In the genomic region with DNA sequence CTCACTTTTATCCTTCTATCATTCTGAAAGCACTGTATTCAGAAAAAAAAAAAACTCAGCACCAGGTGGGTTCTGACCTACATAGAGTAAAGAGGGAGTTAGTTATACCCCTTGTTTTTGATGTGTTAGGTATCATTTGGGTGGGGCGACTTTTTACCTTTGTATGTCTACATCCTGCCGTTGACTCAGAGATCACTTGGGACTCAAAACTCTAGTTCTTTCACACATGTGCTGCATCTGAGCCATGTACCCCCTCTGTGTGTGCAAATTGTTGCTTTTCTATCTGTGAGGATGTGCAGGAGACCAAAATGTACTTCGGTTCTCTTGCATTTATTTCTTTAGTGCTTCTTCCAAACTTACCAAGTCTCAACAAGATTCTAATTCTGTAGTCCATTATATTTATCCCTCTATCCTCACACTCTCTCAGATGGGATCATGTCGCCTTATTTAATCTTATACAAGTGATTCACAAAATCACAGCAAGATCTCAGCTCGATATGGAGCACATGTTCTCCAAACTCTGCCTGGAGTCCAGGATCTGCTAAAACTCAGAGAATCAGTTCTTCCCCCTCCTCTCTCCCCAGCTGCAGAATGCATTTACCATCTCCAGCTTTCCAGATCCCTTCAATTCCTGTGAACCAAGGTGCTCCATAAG, we compare ENCODE assay signal across 26 mouse cellular contexts. TPM values are rescaled to one million over a fixed set of nuclear protein-coding genes. Genes with fewer than 3 reads are reported as not detected.
DNase-seq lines count a peak whose midpoint lies in the region; ATAC-seq and TF ChIP-seq lines count a peak whose summit lies in the region.
"Had no signal": no experiment of that assay in that cellular context is flagged by ENCODE, and none has a peak within 500 bp of the region (broad histone marks: within the 10 kb centered on the region; RNA-seq: fewer than 3 reads in every experiment).

No protein-coding gene starts in this region.

- H3K4me1 ChIP-seq in liver, postnatal 0 days (ENCODE audit: insufficient read depth) = peaks cover 6% of the 10 kb centered on the region; the same call in 1 of the 2 replicates
- H3K4me1 ChIP-seq: embryonic facial prominence, embryonic 12.5 days; hindbrain, embryonic 13.5 days; intestine, embryonic 15.5 days; limb, embryonic 13.5 days; midbrain, embryonic 15.5 days had no signal

- no peaks in the 10 kb centered on the region for H3K27me3 ChIP-seq in myocyte (ENCODE audit: control insufficient read depth, insufficient read depth, insufficient read length)
- no peaks in the 10 kb centered on the region for H3K27me3 ChIP-seq in liver, postnatal 0 days (ENCODE audit: insufficient read depth, low read length)
- H3K27me3 ChIP-seq: embryonic facial prominence, embryonic 12.5 days; hindbrain, embryonic 13.5 days; intestine, embryonic 15.5 days; limb, embryonic 13.5 days; liver, embryonic 13.5 days; midbrain, embryonic 15.5 days had no signal

- no peak overlapping the region for H3K9ac ChIP-seq in liver, postnatal 0 days (replicated peaks)
- H3K9ac ChIP-seq: embryonic facial prominence, embryonic 12.5 days; hindbrain, embryonic 13.5 days; intestine, embryonic 15.5 days; limb, embryonic 13.5 days; liver, embryonic 13.5 days; midbrain, embryonic 15.5 days had no signal

- TF ChIP-seq CTCF in liver, postnatal 0 days (IDR thresholded peaks at IDR 0.05; ENCODE audit: low read depth) = no peak

- no peak for TF ChIP-seq EP300 in liver, postnatal 0 days (IDR thresholded peaks at IDR 0.05; ENCODE audit: low read depth)

- no peaks in the 10 kb centered on the region for H3K79me2 ChIP-seq in myocyte (ENCODE audit: control insufficient read depth, insufficient read depth)

- no peaks in the 10 kb centered on the region for H3K36me3 ChIP-seq in myocyte (ENCODE audit: control insufficient read depth, insufficient read depth)
- no peaks in the 10 kb centered on the region for H3K36me3 ChIP-seq in liver, postnatal 0 days (replicated peaks; ENCODE audit: insufficient read depth, low read length)
- H3K36me3 ChIP-seq: embryonic facial prominence, embryonic 12.5 days; hindbrain, embryonic 13.5 days; intestine, embryonic 15.5 days; limb, embryonic 13.5 days; liver, embryonic 13.5 days; midbrain, embryonic 15.5 days had no signal

- peak overlapping the region; percentile 40 for H3K4me2 ChIP-seq in myocyte (ENCODE audit: low read depth)
- no peak overlapping the region for H3K4me2 ChIP-seq in liver, postnatal 0 days (ENCODE audit: low read depth, low read length)
- H3K4me2 ChIP-seq: embryonic facial prominence, embryonic 12.5 days; heart, embryonic 11.5 days; hindbrain, embryonic 13.5 days; intestine, embryonic 15.5 days; limb, embryonic 13.5 days; liver, embryonic 13.5 days; midbrain, embryonic 15.5 days had no signal

- H3K9me3 ChIP-seq in liver, postnatal 0 days (ENCODE audit: low read length) = no peaks in the 10 kb centered on the region
- H3K9me3 ChIP-seq: embryonic facial prominence, embryonic 12.5 days; hindbrain, embryonic 13.5 days; intestine, embryonic 15.5 days; limb, embryonic 13.5 days; liver, embryonic 13.5 days; midbrain, embryonic 15.5 days had no signal

- TF ChIP-seq POLR2A in myocyte (IDR thresholded peaks at IDR 0.05; ENCODE audit: insufficient read length, low read depth) = no peak

- no peak overlapping the region for H3K27ac ChIP-seq in liver, postnatal 0 days (ENCODE audit: low read depth)
- H3K27ac ChIP-seq: embryonic facial prominence, embryonic 12.5 days; hindbrain, embryonic 13.5 days; intestine, embryonic 15.5 days; limb, embryonic 13.5 days; liver, embryonic 13.5 days; midbrain, embryonic 15.5 days had no signal

- ATAC-seq in frontal cortex, adult (ENCODE audit: low TSS enrichment) = peak; percentile 79
- ATAC-seq in CD4-positive, CD25-positive, alpha-beta regulatory T cell, adult 4 months = peak; percentile 40
- ATAC-seq in megakaryocyte, adult 5-6 weeks (ENCODE audit: poor library complexity, severe bottlenecking) = no peak
- ATAC-seq in liver, postnatal 0 days = no peak
- ATAC-seq: forebrain, embryonic 14.5 days; intestine, embryonic 15.5 days; lung, postnatal 0 days; midbrain, embryonic 15.5 days had no signal

- no peak overlapping the region for H3K4me3 ChIP-seq in myocyte
- H3K4me3 ChIP-seq in liver, postnatal 0 days (ENCODE audit: low read depth, low read length) = no peak overlapping the region
- H3K4me3 ChIP-seq: embryonic facial prominence, embryonic 12.5 days; erythroblast, embryonic 14.5 days; hindbrain, embryonic 13.5 days; intestine, embryonic 15.5 days; limb, embryonic 13.5 days; liver, embryonic 13.5 days; midbrain, embryonic 15.5 days had no signal

- no peak for DNase-seq in frontal cortex, postnatal 14 days (ENCODE audit: low spot score in 2 of 2)
- DNase-seq in thymus, postnatal 0 days (ENCODE audit: low spot score) = peak; percentile 95
- DNase-seq in lung, adult 18-20 months = no peak
- no peak for DNase-seq in liver, postnatal 0 days
- DNase-seq: cerebellum, adult 9-11 months; liver, embryonic 13.5 days had no signal

- 59% methylated on average over 5 of the region's 5 CpGs for WGBS in liver, postnatal 0 days (ENCODE audit: insufficient replicate concordance)

- H3ac ChIP-seq in myocyte (ENCODE audit: control insufficient read depth, insufficient read length) = no peak overlapping the region

TF ChIP-seq in myocyte, 11 proteins besides CTCF, POLR2A, EP300 and RAD21:
- TF ChIP-seq CEBPB (IDR thresholded peaks at IDR 0.05; ENCODE audit: insufficient read depth, poor library complexity, severe bottlenecking) (no peak), TCF3 (IDR thresholded peaks at IDR 0.05; ENCODE audit: insufficient read length, low read depth) (no peak), TCF12 (IDR thresholded peaks at IDR 0.05; ENCODE audit: insufficient read depth, poor library complexity, severe bottlenecking) (no peak), USF1 (IDR thresholded peaks at IDR 0.05; ENCODE audit: low read depth) (no peak), MYOG (IDR thresholded peaks at IDR 0.05; ENCODE audit: control insufficient read depth in 1 of 3, insufficient read depth in 1 of 3, insufficient read length in 2 of 3, low read depth in 2 of 3) (no peak), POLR2AphosphoS2 (IDR thresholded peaks at IDR 0.05; ENCODE audit: insufficient read length, low read depth) (no peak), MYOD1 (IDR thresholded peaks at IDR 0.05; ENCODE audit: control insufficient read depth in 1 of 3, insufficient read length in 2 of 3, low read depth in 2 of 3) (no peak), REST (IDR thresholded peaks at IDR 0.05; ENCODE audit: insufficient read depth, insufficient read length) (no peak), E2F4 (IDR thresholded peaks at IDR 0.05; ENCODE audit: insufficient read depth) (no peak), SRF (IDR thresholded peaks at IDR 0.05; ENCODE audit: control insufficient read depth, insufficient read length, low read depth) (no peak), MAX (IDR thresholded peaks at IDR 0.05; ENCODE audit: low read depth) (no peak)
TF ChIP-seq in myocyte: peak in this region for 0.

RNA-seq across cellular contexts. Expression of a gene that starts 31.9 kb away (rescaled TPM):
- polyA plus RNA-seq in CD4-positive, CD25-positive, alpha-beta regulatory T cell, adult 4 months (2017; shearing (Covaris generic)) = 1 to 10 TPM; 2.0 to 3.1 TPM
- polyA plus RNA-seq in myocyte (2012; fragmentation: generic; extraction: Trizol) = 0.14 TPM
- 3.6 and 4.7 TPM in 2 replicates for polyA plus RNA-seq in thymus, postnatal 0 days (2015; fragmentation: Nextera tagmentation; extraction: Ambion mirVana)
- total RNA-seq in megakaryocyte, adult 5-6 weeks (2015) = 0.41 TPM in 1 of 2 replicates, not detected in the other
- not detected in 2 replicates for total RNA-seq in megakaryocyte, adult 5-6 weeks (2017)
- 0.18 and 10.5 TPM in 2 replicates for polyA plus RNA-seq in liver, postnatal 0 days (2015; fragmentation: Nextera tagmentation; extraction: Ambion mirVana)
- total RNA-seq: adrenal gland, adult 18-20 months; gastrocnemius, postnatal 4 days; heart, postnatal 25 days; layer of hippocampus, postnatal 14 days; left cerebral cortex, postnatal 14 days; megakaryocyte progenitor cell, adult 5-6 weeks had no signal
- polyA plus RNA-seq: embryonic facial prominence, embryonic 12.5 days; erythroblast, embryonic 14.5 days; forebrain, embryonic 14.5 days; heart, embryonic 11.5 days; hindbrain, embryonic 13.5 days; kidney, embryonic 14.5 days; limb, embryonic 13.5 days; liver, embryonic 13.5 days; lung, postnatal 0 days; midbrain, embryonic 15.5 days had no signal

RNA-seq across cellular contexts. Expression of a gene that starts 51.8 kb away (rescaled TPM):
- polyA plus RNA-seq in CD4-positive, CD25-positive, alpha-beta regulatory T cell, adult 4 months (2017; shearing (Covaris generic)) = 10 to 100 TPM; 12.2 to 16.1 TPM
- polyA plus RNA-seq in myocyte (2012; fragmentation: generic; extraction: Trizol) = 49.6 TPM
- polyA plus RNA-seq in thymus, postnatal 0 days (2015; fragmentation: Nextera tagmentation; extraction: Ambion mirVana) = 81.3 and 84.2 TPM in 2 replicates
- total RNA-seq in megakaryocyte, adult 5-6 weeks (2015) = 0.67 and 1.3 TPM in 2 replicates
- total RNA-seq in megakaryocyte, adult 5-6 weeks (2017) = 1.2 and 2.0 TPM in 2 replicates
- polyA plus RNA-seq in liver, postnatal 0 days (2015; fragmentation: Nextera tagmentation; extraction: Ambion mirVana) = 0.25 and 0.28 TPM in 2 replicates

Comparison
In these comparisons a context has a peak if more than half of its experiments do, and no peak if none do; other contexts are left out.
1. ATAC-seq: peak in frontal cortex, adult (single experiment) and CD4-positive, CD25-positive, alpha-beta regulatory T cell, adult 4 months (single experiment); none in megakaryocyte, adult 5-6 weeks (single experiment) and liver, postnatal 0 days (single experiment).
2. RNA of a gene that starts 51.8 kb away (polyA plus RNA-seq): 81.3 to 84.2 TPM in thymus, postnatal 0 days, 49.6 TPM in myocyte (single experiment) and 12.2 to 16.1 TPM in CD4-positive, CD25-positive, alpha-beta regulatory T cell, adult 4 months; 0.25 to 0.28 TPM in liver, postnatal 0 days; every median in the first group is over 10 times any median in the second.